Mouse (Mus musculus) myocyte (in vitro differentiated cells): ENCODE results near the gene Gm11733. TPM values are rescaled to one million over a fixed set of nuclear protein-coding genes. Genes with fewer than 3 reads are reported as not detected.

ENCODE experiments used
- H3K27me3 ChIP-seq: one replicate; pipeline ENCODE4 v1.6.1; 2011; ENCODE audit not compliant: control insufficient read depth, insufficient read depth, insufficient read length
- H3K36me3 ChIP-seq: one replicate; pipeline ENCODE4 v1.6.1; 2011; ENCODE audit not compliant: control insufficient read depth, insufficient read depth
- H3K4me2 ChIP-seq: one replicate; pipeline ENCODE4 v1.6.1; 2011; ENCODE audit warnings: low read depth, control low read depth
- H3K4me3 ChIP-seq: one replicate; pipeline ENCODE4 v1.5.1; 2011; ENCODE audit warnings: mild to moderate bottlenecking, control low read depth, moderate library complexity
- H3K79me2 ChIP-seq: one replicate; pipeline ENCODE4 v1.6.1; 2011; ENCODE audit not compliant: control insufficient read depth, insufficient read depth
- H3ac ChIP-seq: one replicate; pipeline ENCODE4 v1.6.1; 2011; ENCODE audit not compliant: control insufficient read depth, insufficient read length
- CEBPB ChIP-seq: IDR thresholded peaks from 2 replicates; pipeline ENCODE4 v1.6.1; 2011; ENCODE audit warnings: mild to moderate bottlenecking, moderate library complexity; ENCODE audit not compliant: poor library complexity, insufficient read depth, severe bottlenecking
- E2F4 ChIP-seq: IDR thresholded peaks from one replicate; pipeline ENCODE4 v1.6.1; 2011; ENCODE audit warnings: mild to moderate bottlenecking, control low read depth, moderate library complexity; ENCODE audit not compliant: insufficient read depth
- MAX ChIP-seq: IDR thresholded peaks from one replicate; pipeline ENCODE4 v1.6.1; 2011; ENCODE audit warnings: low read depth, mild to moderate bottlenecking, control low read depth
- MYOD1 ChIP-seq, 3 experiments: IDR thresholded peaks; one replicate each; pipeline ENCODE4 v1.6.1; 2011; ENCODE audit warnings: control low read depth in 2 of 3, low read depth in 2 of 3, mild to moderate bottlenecking in 2 of 3, moderate library complexity in 1 of 3; ENCODE audit not compliant: insufficient read length in 2 of 3, control insufficient read depth in 1 of 3
- MYOG ChIP-seq, 3 experiments: IDR thresholded peaks; one replicate each; pipeline ENCODE4 v1.6.1; 2011; ENCODE audit warnings: control low read depth in 2 of 3, low read depth in 2 of 3, mild to moderate bottlenecking in 2 of 3; ENCODE audit not compliant: insufficient read length in 2 of 3, control insufficient read depth in 1 of 3, insufficient read depth in 1 of 3
- POLR2A ChIP-seq: IDR thresholded peaks from one replicate; pipeline ENCODE4 v1.6.1; 2011; ENCODE audit warnings: low read depth, mild to moderate bottlenecking, control low read depth, moderate library complexity; ENCODE audit not compliant: insufficient read length
- POLR2AphosphoS2 ChIP-seq: IDR thresholded peaks from one replicate; pipeline ENCODE4 v1.6.1; 2011; ENCODE audit warnings: low read depth, control low read depth; ENCODE audit not compliant: insufficient read length
- REST ChIP-seq: IDR thresholded peaks from one replicate; pipeline ENCODE4 v1.6.1; 2011; ENCODE audit warnings: mild to moderate bottlenecking, control low read depth, moderate library complexity; ENCODE audit not compliant: insufficient read depth, insufficient read length
- SRF ChIP-seq: IDR thresholded peaks from one replicate; pipeline ENCODE4 v1.6.1; 2011; ENCODE audit warnings: low read depth; ENCODE audit not compliant: control insufficient read depth, insufficient read length
- TCF12 ChIP-seq: IDR thresholded peaks from one replicate; pipeline ENCODE4 v1.6.1; 2011; ENCODE audit warnings: mild to moderate bottlenecking, control low read depth; ENCODE audit not compliant: poor library complexity, insufficient read depth, severe bottlenecking
- TCF3 ChIP-seq: IDR thresholded peaks from one replicate; pipeline ENCODE4 v1.6.1; 2011; ENCODE audit warnings: low read depth, control low read depth; ENCODE audit not compliant: insufficient read length
- USF1 ChIP-seq: IDR thresholded peaks from one replicate; pipeline ENCODE4 v1.6.1; 2011; ENCODE audit warnings: low read depth, mild to moderate bottlenecking, control low read depth, moderate library complexity
- polyA plus RNA-seq: library from polyadenylated mRNA; unstranded; fragments of >200 nt; fragmentation: generic; extraction: Trizol; gene quantifications from one replicate; pipeline ENCODE4 v1.2.1, GENCODE M21; 2012; ENCODE audit warnings: missing spikeins

Gm11733 gene
- polyA plus RNA-seq, 1 experiment = not detected

GRCm38 (mm10) chr11:117466292-117466691 lies 17.9 kb upstream of the Gm11733 start:
- TF ChIP-seq E2F4 (no peak), MYOG (IDR thresholded peaks at IDR 0.05; ENCODE audit: control insufficient read depth in 1 of 3, insufficient read depth in 1 of 3, insufficient read length in 2 of 3, low read depth in 2 of 3) (no peak), MAX (no peak), SRF (no peak), POLR2AphosphoS2 (no peak), REST (no peak), USF1 (no peak), POLR2A (no peak), TCF3 (no peak)
- peaks cover 19% of the 10 kb centered on the region for H3K27me3 ChIP-seq
- H3K4me3 ChIP-seq = no peak overlapping the region
- no peak overlapping the region for H3K4me2 ChIP-seq
- H3K79me2 ChIP-seq = no peaks in the 10 kb centered on the region
- no peaks in the 10 kb centered on the region for H3K36me3 ChIP-seq
- no peak overlapping the region for H3ac ChIP-seq

GRCm38 (mm10) chr11:117466911-117467310 lies 17.3 kb upstream of the Gm11733 start:
- H3K4me2 ChIP-seq = no peak overlapping the region
- peaks cover 16% of the 10 kb centered on the region for H3K27me3 ChIP-seq
- H3ac ChIP-seq = no peak overlapping the region
- H3K79me2 ChIP-seq = no peaks in the 10 kb centered on the region
- no peak overlapping the region for H3K4me3 ChIP-seq
- no peaks in the 10 kb centered on the region for H3K36me3 ChIP-seq
- TF ChIP-seq MYOD1 (IDR thresholded peaks at IDR 0.05; ENCODE audit: control insufficient read depth in 1 of 3, insufficient read length in 2 of 3, low read depth in 2 of 3) (no peak), TCF12 (no peak), CEBPB (no peak), SRF (no peak), E2F4 (no peak), POLR2AphosphoS2 (no peak), REST (no peak), POLR2A (no peak), MYOG (IDR thresholded peaks at IDR 0.05; ENCODE audit: control insufficient read depth in 1 of 3, insufficient read depth in 1 of 3, insufficient read length in 2 of 3, low read depth in 2 of 3) (no peak), USF1 (no peak), TCF3 (no peak), MAX (no peak)

- H3K4me3 ChIP-seq = no peak overlapping the region
- TF ChIP-seq E2F4 (no peak), MYOD1 (IDR thresholded peaks at IDR 0.05; ENCODE audit: control insufficient read depth in 1 of 3, insufficient read length in 2 of 3, low read depth in 2 of 3) (no peak), TCF3 (no peak), POLR2AphosphoS2 (no peak), USF1 (no peak), TCF12 (no peak), POLR2A (no peak), MAX (no peak), CEBPB (no peak), SRF (no peak), REST (no peak), MYOG (IDR thresholded peaks at IDR 0.05; ENCODE audit: control insufficient read depth in 1 of 3, insufficient read depth in 1 of 3, insufficient read length in 2 of 3, low read depth in 2 of 3) (no peak)
- H3ac ChIP-seq = no peak overlapping the region
- no peaks in the 10 kb centered on the region for H3K36me3 ChIP-seq
- H3K79me2 ChIP-seq = no peaks in the 10 kb centered on the region
- H3K27me3 ChIP-seq = peaks cover 26% of the 10 kb centered on the region
- H3K4me2 ChIP-seq = no peak overlapping the region
Measured at GRCm38 (mm10) chr11:117468585-117469363, 15.4 kb upstream of the Gm11733 start.

GRCm38 (mm10) chr11:117469724-117470123 lies 14.4 kb upstream of the Gm11733 start:
- no peaks in the 10 kb centered on the region for H3K79me2 ChIP-seq
- H3K36me3 ChIP-seq = no peaks in the 10 kb centered on the region
- no peak overlapping the region for H3ac ChIP-seq
- H3K4me2 ChIP-seq = no peak overlapping the region
- peaks cover 26% of the 10 kb centered on the region for H3K27me3 ChIP-seq
- no peak overlapping the region for H3K4me3 ChIP-seq
- peak in 1 of 3 experiments; percentile 2 for TF ChIP-seq MYOD1 (IDR thresholded peaks at IDR 0.05; ENCODE audit: control insufficient read depth in 1 of 3, insufficient read length in 2 of 3, low read depth in 2 of 3)
- TF ChIP-seq CEBPB = no peak
